Mouse (Mus musculus): ENCODE measurements around the gene Tjp3. TPM values are rescaled to one million over a fixed set of nuclear protein-coding genes. Genes with fewer than 3 reads are reported as not detected.
A peak's percentile ranks its signal among the peaks of the same experiment; 100 is the strongest.

Tjp3 gene
- polyA plus RNA-seq, 1 experiment: 27.5 TPM

DNA sequence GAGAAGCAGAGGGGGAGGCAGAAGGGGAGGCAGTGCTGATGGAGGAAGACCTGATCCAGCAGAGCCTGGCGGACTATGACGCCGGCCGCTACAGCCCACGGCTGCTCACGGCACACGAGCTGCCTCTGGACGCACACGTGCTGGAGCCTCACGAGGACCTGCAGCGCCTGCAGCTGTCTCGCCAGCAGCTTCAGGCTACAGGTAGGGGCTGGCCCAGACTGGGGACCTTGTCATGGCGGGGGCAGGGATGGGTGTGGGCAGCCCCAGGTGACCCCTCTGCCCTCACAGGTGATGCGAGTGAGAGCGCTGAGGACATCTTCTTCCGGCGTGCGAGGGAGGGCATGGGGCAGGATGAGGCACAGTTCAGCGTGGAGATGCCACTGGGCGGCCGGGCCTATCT lies 33.8 kb upstream of the Tjp3 start:
- Histone ChIP-seq H3K27ac (ENCODE audit: control insufficient read depth, insufficient read depth, low read length) (no peak overlapping the region), H3K4me3 (ENCODE audit: control insufficient read depth, insufficient read depth, low read length) (no peak overlapping the region), H3K27me3 (ENCODE audit: control insufficient read depth, insufficient read depth, low read length) (no peaks in the 10 kb centered on the region), H3K4me1 (replicated peaks; ENCODE audit: control insufficient read depth, insufficient read depth, low read length) (peaks cover 42% of the 10 kb centered on the region), H3K36me3 (ENCODE audit: control insufficient read depth, insufficient read depth, low read length) (peaks cover 48% of the 10 kb centered on the region)
- no peak for DNase-seq
- WGBS: 95% methylated on average over 21 of the region's 21 CpGs
- TF ChIP-seq CTCF (IDR thresholded peaks at IDR 0.05; ENCODE audit: borderline replicate concordance, control insufficient read depth, extremely low read depth, insufficient read depth, low read length, poor library complexity): no peak

DNA sequence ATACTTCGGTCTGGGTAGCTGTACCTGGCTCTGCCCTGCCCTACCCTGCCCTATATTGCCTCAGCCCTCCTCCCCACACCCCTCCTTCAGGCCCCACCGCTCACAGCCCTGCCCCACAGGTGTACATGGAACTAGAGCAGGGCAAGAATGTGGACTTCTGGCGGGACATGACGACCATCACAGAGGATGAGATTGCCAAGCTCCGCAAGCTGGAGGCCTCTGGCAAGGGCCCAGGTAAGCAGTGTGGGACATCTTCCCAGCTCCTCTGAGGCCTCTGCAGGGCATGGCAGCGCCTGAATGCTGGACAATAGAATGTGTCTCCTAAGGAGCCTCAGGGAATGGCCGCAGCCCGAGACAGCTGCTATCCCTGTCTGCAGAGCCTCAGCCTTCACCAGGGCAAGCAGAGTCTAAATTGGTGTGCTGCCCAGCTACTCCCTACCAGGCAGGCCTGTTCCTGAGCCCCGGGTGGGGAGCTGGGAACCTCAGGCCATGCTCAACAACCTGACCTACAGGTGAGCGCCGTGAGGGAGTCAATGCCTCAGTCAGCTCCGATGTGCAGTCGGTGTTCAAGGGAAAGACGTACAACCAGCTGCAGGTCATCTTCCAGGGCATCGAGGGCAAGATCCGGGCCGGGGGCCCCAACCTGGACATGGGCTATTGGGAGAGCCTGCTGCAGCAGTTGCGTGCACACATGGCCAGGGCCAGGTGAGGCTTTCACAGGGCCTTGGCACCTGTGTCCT lies 32.6 kb upstream of the Tjp3 start:
- Histone ChIP-seq H3K27me3 (ENCODE audit: control insufficient read depth, insufficient read depth, low read length) (no peaks in the 10 kb centered on the region), H3K4me1 (replicated peaks; ENCODE audit: control insufficient read depth, insufficient read depth, low read length) (peaks cover 43% of the 10 kb centered on the region), H3K27ac (ENCODE audit: control insufficient read depth, insufficient read depth, low read length) (no peak overlapping the region), H3K36me3 (ENCODE audit: control insufficient read depth, insufficient read depth, low read length) (peaks cover 48% of the 10 kb centered on the region), H3K4me3 (ENCODE audit: control insufficient read depth, insufficient read depth, low read length) (no peak overlapping the region)
- 97% methylated on average over 18 of the region's 18 CpGs for WGBS
- DNase-seq: no peak
- TF ChIP-seq POLR2A (IDR thresholded peaks at IDR 0.05; ENCODE audit: control insufficient read depth, extremely low read depth, insufficient read depth, low read length, poor library complexity) (no peak), CTCF (IDR thresholded peaks at IDR 0.05; ENCODE audit: borderline replicate concordance, control insufficient read depth, extremely low read depth, insufficient read depth, low read length, poor library complexity) (no peak)

DNA sequence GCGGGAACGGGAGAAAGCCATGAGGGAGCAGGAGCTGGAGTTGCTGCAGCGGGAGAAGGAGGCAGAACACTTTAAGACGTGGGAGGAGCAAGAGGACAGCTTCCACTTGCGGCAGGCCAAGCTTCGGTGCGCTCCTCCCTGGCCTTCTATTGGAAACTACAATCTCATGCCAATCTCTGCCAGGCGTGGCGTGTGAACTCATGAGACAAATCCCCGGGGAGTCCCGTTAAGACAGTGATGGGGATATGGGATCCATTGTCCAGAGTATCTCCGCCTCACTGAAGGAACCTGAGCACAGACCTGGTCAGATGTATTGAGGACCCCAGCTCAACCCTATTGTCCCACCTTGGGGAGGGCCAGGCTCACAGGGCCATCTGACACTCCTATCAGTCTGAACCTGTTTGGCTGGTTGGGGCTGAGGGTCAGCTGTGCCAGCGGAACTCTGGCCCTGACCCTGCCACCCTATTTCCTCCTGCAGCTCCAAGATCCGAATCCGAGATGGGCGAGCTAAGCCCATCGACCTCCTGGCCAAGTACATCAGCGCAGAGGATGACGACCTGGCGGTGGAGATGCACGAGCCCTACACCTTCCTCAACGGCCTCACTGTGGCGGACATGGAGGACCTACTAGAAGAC lies 31.9 kb upstream of the Tjp3 start:
- Histone ChIP-seq H3K4me1 (replicated peaks; ENCODE audit: control insufficient read depth, insufficient read depth, low read length) (peaks cover 38% of the 10 kb centered on the region), H3K4me3 (ENCODE audit: control insufficient read depth, insufficient read depth, low read length) (no peak overlapping the region), H3K27ac (ENCODE audit: control insufficient read depth, insufficient read depth, low read length) (no peak overlapping the region), H3K27me3 (ENCODE audit: control insufficient read depth, insufficient read depth, low read length) (no peaks in the 10 kb centered on the region), H3K36me3 (ENCODE audit: control insufficient read depth, insufficient read depth, low read length) (peaks cover 48% of the 10 kb centered on the region)
- TF ChIP-seq POLR2A (IDR thresholded peaks at IDR 0.05; ENCODE audit: control insufficient read depth, extremely low read depth, insufficient read depth, low read length, poor library complexity): no peak
- TF ChIP-seq CTCF (IDR thresholded peaks at IDR 0.05; ENCODE audit: borderline replicate concordance, control insufficient read depth, extremely low read depth, insufficient read depth, low read length, poor library complexity): no peak
- DNase-seq: no peak
- WGBS: 98% methylated on average over 23 of the region's 23 CpGs

DNA sequence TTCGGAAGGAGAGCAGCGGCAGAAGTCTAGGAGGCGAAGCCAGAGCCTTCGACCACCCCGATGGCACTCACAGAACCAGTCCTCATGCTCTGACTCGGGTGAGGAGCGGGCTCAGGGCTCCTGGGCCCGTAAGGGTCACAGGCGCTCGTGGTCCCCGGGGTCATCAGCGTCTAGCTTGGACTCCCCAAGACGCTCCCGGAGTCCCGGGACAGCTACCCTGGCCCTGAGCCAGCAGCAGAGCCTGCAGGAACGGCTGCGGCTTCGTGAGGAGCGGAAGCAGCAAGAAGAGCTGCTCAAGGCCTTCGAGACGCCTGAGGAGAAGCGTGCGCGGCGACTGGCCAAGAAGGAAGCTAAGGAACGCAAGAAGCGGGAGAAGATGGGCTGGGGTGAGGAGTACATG lies 31.1 kb upstream of the Tjp3 start:
- H3K27me3 ChIP-seq (ENCODE audit: control insufficient read depth, insufficient read depth, low read length): no peaks in the 10 kb centered on the region
- WGBS: 96% methylated on average over 27 of the region's 27 CpGs
- peaks cover 51% of the 10 kb centered on the region for H3K36me3 ChIP-seq (ENCODE audit: control insufficient read depth, insufficient read depth, low read length)
- TF ChIP-seq POLR2A (IDR thresholded peaks at IDR 0.05; ENCODE audit: control insufficient read depth, extremely low read depth, insufficient read depth, low read length, poor library complexity) (no peak), CTCF (IDR thresholded peaks at IDR 0.05; ENCODE audit: borderline replicate concordance, control insufficient read depth, extremely low read depth, insufficient read depth, low read length, poor library complexity) (no peak)
- peaks cover 31% of the 10 kb centered on the region for H3K4me1 ChIP-seq (replicated peaks; ENCODE audit: control insufficient read depth, insufficient read depth, low read length)
- no peak overlapping the region for H3K27ac ChIP-seq (ENCODE audit: control insufficient read depth, insufficient read depth, low read length)
- DNase-seq: no peak
- H3K4me3 ChIP-seq (ENCODE audit: control insufficient read depth, insufficient read depth, low read length): no peak overlapping the region

DNA sequence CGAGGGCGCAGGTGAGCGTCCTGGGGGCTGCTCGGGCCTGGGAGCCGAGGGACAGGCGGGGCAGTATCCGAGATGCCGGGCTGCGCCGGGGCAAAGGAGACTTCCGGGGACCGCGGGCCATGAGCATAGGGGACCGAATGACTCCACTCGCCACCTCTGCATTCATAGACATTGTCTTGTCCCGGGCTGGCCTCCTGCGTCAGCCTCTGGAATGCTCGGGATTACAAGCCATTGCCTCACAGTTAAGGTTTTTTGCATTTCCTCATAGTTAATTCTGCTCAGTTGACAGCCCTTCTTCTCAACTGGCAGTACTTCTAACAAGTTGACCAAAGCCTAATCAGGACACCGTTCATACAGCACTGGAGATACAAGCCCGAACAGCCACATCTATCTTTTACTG lies 30.1 kb upstream of the Tjp3 start:
- Histone ChIP-seq H3K27ac (ENCODE audit: control insufficient read depth, insufficient read depth, low read length) (no peak overlapping the region), H3K4me3 (ENCODE audit: control insufficient read depth, insufficient read depth, low read length) (peak overlapping the region; percentile 81), H3K27me3 (ENCODE audit: control insufficient read depth, insufficient read depth, low read length) (no peaks in the 10 kb centered on the region), H3K36me3 (ENCODE audit: control insufficient read depth, insufficient read depth, low read length) (peaks cover 45% of the 10 kb centered on the region), H3K4me1 (replicated peaks; ENCODE audit: control insufficient read depth, insufficient read depth, low read length) (peaks cover 31% of the 10 kb centered on the region)
- no peak for TF ChIP-seq POLR2A (IDR thresholded peaks at IDR 0.05; ENCODE audit: control insufficient read depth, extremely low read depth, insufficient read depth, low read length, poor library complexity)
- TF ChIP-seq CTCF (IDR thresholded peaks at IDR 0.05; ENCODE audit: borderline replicate concordance, control insufficient read depth, extremely low read depth, insufficient read depth, low read length, poor library complexity): no peak
- under 1% methylated on average over 20 of the region's 20 CpGs for WGBS
- DNase-seq: no peak

DNA sequence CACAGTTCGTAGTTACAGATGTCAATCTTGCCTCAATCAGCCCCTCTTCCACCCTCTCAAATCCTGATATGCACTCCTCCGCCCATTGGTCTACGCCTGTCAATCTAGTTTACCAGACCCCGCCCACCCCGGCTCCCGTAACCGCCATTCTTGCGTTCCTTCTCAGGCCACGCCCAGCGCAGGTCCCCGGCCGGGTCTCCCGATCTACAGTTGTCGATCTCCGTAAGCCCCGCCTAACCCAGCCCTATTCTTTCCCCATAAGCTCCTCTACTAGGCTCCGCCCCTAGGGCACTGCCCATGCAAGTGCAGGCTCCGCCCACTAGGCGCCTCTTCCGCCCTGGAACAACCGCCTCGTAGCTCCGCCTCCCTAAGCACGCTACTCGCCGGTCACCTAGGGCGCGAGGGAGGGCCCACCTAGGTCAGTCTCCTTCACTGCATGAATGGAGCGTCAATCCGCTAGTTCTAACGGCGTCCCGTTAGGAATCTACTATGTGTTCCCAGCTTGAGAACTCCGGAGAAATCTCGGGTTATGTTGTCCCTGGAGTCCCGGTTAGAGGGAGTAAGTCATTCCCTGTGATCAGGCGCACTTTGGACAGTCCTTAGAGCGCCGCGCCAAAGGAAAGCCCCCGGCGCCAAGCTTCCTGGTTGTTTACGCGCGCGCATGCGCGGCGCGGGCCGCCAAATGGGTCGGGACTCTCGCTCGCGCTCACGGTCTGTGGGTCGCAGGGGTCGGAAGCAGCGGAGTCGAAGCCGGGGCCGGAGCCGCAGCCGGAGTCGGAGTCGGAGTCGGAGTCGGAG lies 29.4 kb upstream of the Tjp3 start, which contains the start of gene Cactin:
Cactin (plus strand) TSS at position 554 of the 798 bp plus-strand sequence.
- TF ChIP-seq POLR2A (IDR thresholded peaks at IDR 0.05; ENCODE audit: control insufficient read depth, extremely low read depth, insufficient read depth, low read length, poor library complexity): peak; percentile 54; the same call in 1 of the 2 replicates
- peak; percentile 54; the same call in 1 of the 2 replicates for TF ChIP-seq CTCF (IDR thresholded peaks at IDR 0.05; ENCODE audit: borderline replicate concordance, control insufficient read depth, extremely low read depth, insufficient read depth, low read length, poor library complexity)
- no peaks in the 10 kb centered on the region for H3K27me3 ChIP-seq (ENCODE audit: control insufficient read depth, insufficient read depth, low read length)
- peak within 1 kb of the TSS; percentile 81 for H3K4me3 ChIP-seq (ENCODE audit: control insufficient read depth, insufficient read depth, low read length)
- DNase-seq: peak; percentile 99
- H3K36me3 ChIP-seq (ENCODE audit: control insufficient read depth, insufficient read depth, low read length): peaks cover 38% of the 10 kb centered on the region
- under 1% methylated on average over 68 of the region's 68 CpGs for WGBS
- H3K27ac ChIP-seq (ENCODE audit: control insufficient read depth, insufficient read depth, low read length): peak within 1 kb of the TSS; percentile 66
- peaks cover 27% of the 10 kb centered on the region for H3K4me1 ChIP-seq (replicated peaks; ENCODE audit: control insufficient read depth, insufficient read depth, low read length)

Data from thymus, adult 2 months (tissue).